Mouse (Mus musculus) heart, embryonic 13.5 days (tissue): ENCODE measurements at regions not wholly inside any gene's neighbourhood (a gene's known extent, or its start where the extent isn't known, plus 50 kb on each side); places are given as distances from the start of the nearest gene placed in this dataset.

ENCODE experiments used
- ATAC-seq: fragments of 200-750 bp; cut with Nextera tagmentation; 2 replicates; pipeline ENCODE4 v1.8.0; 2017; ENCODE audit warnings: moderate TSS enrichment; ENCODE audit not compliant: insufficient number of reproducible peaks, low FRiP score, low TSS enrichment; ENCODE audit errors: extremely low read depth
- H3K27ac ChIP-seq: fragments of 300-500 bp; sonication (generic); replicated peaks from 2 replicates; pipeline ENCODE4 v1.5.1; 2015; ENCODE audit warnings: moderate library complexity, mild to moderate bottlenecking, inconsistent platforms
- H3K27me3 ChIP-seq: fragments of 300-500 bp; sonication (generic); replicated peaks from 2 replicates; pipeline ENCODE4 v1.6.1; 2015; ENCODE audit warnings: mild to moderate bottlenecking, inconsistent platforms
- H3K36me3 ChIP-seq: fragments of 300-500 bp; sonication (generic); 2 replicates; pipeline ENCODE4 v1.6.1; 2015; ENCODE audit warnings: mild to moderate bottlenecking, inconsistent platforms
- H3K4me1 ChIP-seq: fragments of 300-500 bp; sonication (generic); 2 replicates; pipeline ENCODE4 v1.6.1; 2015; ENCODE audit warnings: inconsistent platforms
- H3K4me2 ChIP-seq: fragments of 300-500 bp; sonication (generic); 2 replicates; pipeline ENCODE4 v1.6.1; 2015; ENCODE audit warnings: inconsistent platforms, mild to moderate bottlenecking, moderate library complexity
- H3K4me3 ChIP-seq: fragments of 300-500 bp; sonication (generic); 2 replicates; pipeline ENCODE4 v1.5.1; 2015; ENCODE audit warnings: moderate library complexity, mild to moderate bottlenecking, inconsistent platforms
- H3K9ac ChIP-seq: fragments of 300-500 bp; sonication (generic); 2 replicates; pipeline ENCODE4 v1.6.1; 2015; ENCODE audit warnings: inconsistent platforms, mild to moderate bottlenecking, moderate library complexity
- H3K9me3 ChIP-seq: fragments of 300-500 bp; sonication (generic); 2 replicates; pipeline ENCODE4 v1.6.1; 2016; ENCODE audit warnings: inconsistent platforms
- WGBS: fragments of 180-500 bp; shearing (Covaris S2); methylation state at CpG from one replicate; pipeline ENCODE4 v1.1.7; 2015; ENCODE audit warnings: mixed read lengths; 5-methylcytosine and 5-hydroxymethylcytosine counted together

DNA sequence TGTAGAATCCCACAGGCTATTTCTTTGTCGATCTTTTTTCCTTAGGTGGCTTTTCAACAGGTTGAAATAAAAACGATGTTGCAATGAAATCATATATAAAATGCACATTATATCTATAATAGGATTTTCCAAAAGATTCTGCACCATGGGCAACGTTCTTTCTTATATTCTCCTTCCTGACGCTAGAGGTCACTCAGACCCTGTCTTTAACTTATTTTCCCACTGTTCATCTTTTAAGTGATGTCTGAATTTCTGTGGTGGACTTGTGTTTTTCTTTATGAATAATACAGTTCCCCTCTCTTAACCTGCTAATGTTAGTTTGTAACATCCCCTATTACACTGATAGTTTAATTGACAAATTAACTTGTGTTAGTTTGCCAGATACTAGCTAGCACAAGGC is 86.5 kb upstream of the Got2 start:
- Histone ChIP-seq H3K27me3 (0 out of 2 replicates have a peak, but pooled peaks cover 6% of the 10 kb centered on the region), H3K9ac (no peak overlapping the region), H3K9me3 (no peaks in the 10 kb centered on the region), H3K36me3 (no peaks in the 10 kb centered on the region), H3K4me2 (no peak overlapping the region), H3K4me1 (no peaks in the 10 kb centered on the region), H3K27ac (no peak overlapping the region), H3K4me3 (no peak overlapping the region)
- WGBS, result 21% methylated on average over 4 of the region's 4 CpGs
- ATAC-seq, result no peak

DNA sequence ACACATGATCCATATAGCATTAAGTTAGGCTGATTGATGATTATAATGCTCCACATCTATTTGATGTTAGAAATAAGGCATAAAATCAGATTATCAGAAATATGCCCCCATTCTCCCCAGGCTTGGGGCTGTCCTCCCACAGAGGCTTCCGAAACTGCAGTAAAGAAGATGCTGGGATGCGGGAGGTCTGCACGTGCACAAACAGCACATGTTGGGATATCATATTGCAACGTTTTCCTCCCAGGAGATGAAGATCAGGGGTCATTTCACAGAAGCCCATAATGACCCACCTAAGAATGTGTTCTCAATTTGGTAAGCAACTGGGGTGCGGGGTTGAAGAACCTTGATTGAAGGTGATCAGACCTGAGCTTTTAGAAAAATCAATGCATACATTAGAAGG is 85.9 kb upstream of the Got2 start:
- 0 out of 2 replicates have a peak, but pooled peaks cover 6% of the 10 kb centered on the region for H3K27me3 ChIP-seq
- ATAC-seq, result no peak
- no peak overlapping the region for H3K4me3 ChIP-seq
- no peaks in the 10 kb centered on the region for H3K9me3 ChIP-seq
- H3K4me2 ChIP-seq, result no peak overlapping the region
- no peak overlapping the region for H3K27ac ChIP-seq
- WGBS, result 61% methylated on average over 5 of the region's 5 CpGs
- H3K9ac ChIP-seq, result no peak overlapping the region
- H3K36me3 ChIP-seq, result no peaks in the 10 kb centered on the region
- H3K4me1 ChIP-seq, result no peaks in the 10 kb centered on the region

DNA sequence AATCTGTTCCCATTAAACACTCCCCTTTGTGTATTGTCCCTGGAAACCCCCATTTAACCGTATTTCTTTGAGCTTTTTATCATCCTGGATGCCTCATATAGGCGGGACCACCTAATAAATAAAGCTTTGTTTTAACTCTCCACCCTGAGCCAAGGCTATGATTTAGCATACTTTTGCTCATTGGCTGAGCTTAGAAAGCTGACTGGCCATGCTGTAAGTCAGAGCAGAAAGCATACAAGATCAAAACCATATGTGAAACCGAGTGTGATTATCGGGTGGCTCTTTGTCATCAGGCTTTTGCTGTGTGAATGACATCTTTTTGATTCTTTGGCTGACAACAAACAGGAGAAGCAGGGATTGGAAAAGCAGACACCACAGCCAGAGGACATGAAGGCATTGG is 85.2 kb upstream of the Got2 start:
- WGBS, result 33% methylated on average over 4 of the region's 4 CpGs
- no peak overlapping the region for H3K9ac ChIP-seq

DNA sequence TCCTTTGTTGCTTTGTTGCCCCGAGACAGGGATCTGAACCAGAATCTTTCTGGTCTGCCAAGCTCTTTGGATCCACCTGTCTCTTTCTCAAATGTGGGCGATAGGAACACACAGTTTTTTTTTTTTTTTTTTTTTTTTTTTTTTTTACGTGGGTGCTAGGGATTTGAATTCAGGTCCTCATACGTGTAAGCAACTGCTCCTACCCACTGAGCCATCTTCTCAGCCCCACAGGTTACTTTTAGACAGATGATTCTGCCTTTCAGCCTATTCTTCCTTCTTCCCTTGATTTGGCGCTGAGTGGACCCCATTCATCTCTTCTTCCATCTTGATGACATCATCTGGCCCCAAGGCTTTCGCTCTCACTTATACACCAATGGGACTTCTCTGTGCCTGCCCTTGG is 80.5 kb upstream of the Got2 start:
- H3K36me3 ChIP-seq, result no peaks in the 10 kb centered on the region
- H3K9ac ChIP-seq, result no peak overlapping the region
- no peaks in the 10 kb centered on the region for H3K4me1 ChIP-seq
- no peak for ATAC-seq
- H3K4me2 ChIP-seq, result no peak overlapping the region
- no peak overlapping the region for H3K27ac ChIP-seq
- H3K27me3 ChIP-seq, result no peaks in the 10 kb centered on the region
- no peak overlapping the region for H3K4me3 ChIP-seq
- H3K9me3 ChIP-seq, result no peaks in the 10 kb centered on the region
- WGBS, result 81% methylated on average over 6 of the region's 6 CpGs

More for the DNA sequence above, 85.2 kb upstream of the Got2 start:
- Histone ChIP-seq H3K27me3 (0 out of 2 replicates have a peak, but pooled peaks cover 6% of the 10 kb centered on the region), H3K4me3 (no peak overlapping the region), H3K9me3 (no peaks in the 10 kb centered on the region), H3K4me2 (no peak overlapping the region), H3K4me1 (no peaks in the 10 kb centered on the region), H3K36me3 (no peaks in the 10 kb centered on the region), H3K27ac (no peak overlapping the region)
- no peak for ATAC-seq

DNA sequence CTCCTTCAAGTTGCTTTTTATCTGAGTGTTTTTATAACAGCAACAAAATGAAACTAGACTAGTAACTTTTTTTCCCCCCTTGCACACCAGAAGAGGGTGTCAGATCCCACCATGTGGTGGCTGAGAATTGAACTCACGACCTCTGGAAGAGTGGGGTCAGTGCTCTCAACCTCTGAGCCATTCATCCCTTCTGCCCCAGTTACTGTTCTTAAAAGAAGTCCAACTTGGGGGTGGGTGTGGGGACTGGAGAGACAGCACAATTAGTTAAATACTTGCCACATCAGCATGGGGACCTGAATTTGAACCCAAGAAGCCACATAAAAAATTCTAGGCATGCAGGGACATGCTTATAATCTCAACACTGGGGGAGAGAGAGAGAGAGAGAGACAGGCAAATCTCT is 78.1 kb upstream of the Got2 start:
- Histone ChIP-seq H3K27ac (no peak overlapping the region), H3K4me3 (no peak overlapping the region), H3K4me2 (no peak overlapping the region), H3K9me3 (no peaks in the 10 kb centered on the region), H3K4me1 (no peaks in the 10 kb centered on the region), H3K36me3 (no peaks in the 10 kb centered on the region), H3K27me3 (no peaks in the 10 kb centered on the region), H3K9ac (no peak overlapping the region)
- 64% methylated on average over 1 of the region's 1 CpGs for WGBS
- ATAC-seq, result no peak

DNA sequence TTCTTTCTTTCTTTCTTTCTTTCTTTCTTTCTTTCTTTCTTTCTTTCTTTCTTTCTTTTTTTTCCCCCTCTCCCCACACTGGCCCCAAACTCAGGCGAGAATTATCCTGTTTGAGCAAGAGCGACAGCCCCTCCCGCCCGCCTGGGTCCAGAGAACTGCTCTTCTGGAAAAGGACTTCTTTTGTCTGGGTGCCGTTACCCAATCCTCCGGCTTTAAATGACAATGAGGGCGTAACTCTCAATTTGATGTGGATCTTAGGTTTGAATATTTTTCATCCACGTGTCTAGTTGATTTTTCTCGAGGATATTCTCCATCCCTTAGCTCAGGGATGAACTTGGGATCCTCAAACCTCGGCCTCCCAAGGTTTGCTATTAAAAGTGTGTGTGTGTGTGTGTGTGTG is 63.9 kb upstream of the Got2 start:
- ATAC-seq, result no peak
- 39% methylated on average over 10 of the region's 10 CpGs for WGBS
- H3K4me3 ChIP-seq, result peak overlapping the region; percentile 43

DNA sequence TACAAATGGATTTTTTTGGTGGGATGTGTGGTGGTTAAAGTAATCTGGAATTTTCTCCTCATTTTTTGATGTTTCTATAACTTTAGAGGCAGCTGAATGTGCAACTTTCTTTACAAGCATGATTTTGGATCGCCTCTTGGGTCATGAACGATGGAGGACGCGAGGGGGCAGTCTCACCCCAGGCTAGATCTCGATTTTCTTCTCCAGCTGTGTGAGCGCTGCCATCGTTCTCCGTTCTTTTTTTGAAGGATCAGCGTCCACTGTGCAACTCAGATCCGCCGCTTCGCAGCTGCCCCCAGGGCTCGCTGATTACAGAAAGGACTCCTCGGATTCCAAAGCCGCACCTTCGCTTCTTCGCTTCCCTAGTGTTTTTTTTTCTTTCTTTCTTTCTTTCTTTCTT is 63.4 kb upstream of the Got2 start:
- peaks cover 5% of the 10 kb centered on the region; the same call in 1 of the 2 replicates for H3K9me3 ChIP-seq
- no peak overlapping the region for H3K27ac ChIP-seq
- H3K27me3 ChIP-seq, result peaks cover 27% of the 10 kb centered on the region
- ATAC-seq, result no peak
- H3K36me3 ChIP-seq, result no peaks in the 10 kb centered on the region
- H3K4me3 ChIP-seq, result peak overlapping the region; percentile 43
- H3K9ac ChIP-seq, result peak overlapping the region; percentile 67; the same call in 1 of the 2 replicates
- H3K4me2 ChIP-seq, result peak overlapping the region; percentile 67
- H3K4me1 ChIP-seq, result no peaks in the 10 kb centered on the region
- 3% methylated on average over 17 of the region's 17 CpGs for WGBS

More for the DNA sequence above, 63.9 kb upstream of the Got2 start:
- H3K9me3 ChIP-seq, result peaks cover 5% of the 10 kb centered on the region; the same call in 1 of the 2 replicates
- peaks cover 23% of the 10 kb centered on the region for H3K27me3 ChIP-seq
- no peaks in the 10 kb centered on the region for H3K36me3 ChIP-seq
- peak overlapping the region; percentile 54; the same call in 1 of the 2 replicates for H3K9ac ChIP-seq
- peak overlapping the region; percentile 67 for H3K4me2 ChIP-seq
- H3K27ac ChIP-seq, result no peak overlapping the region
- no peaks in the 10 kb centered on the region for H3K4me1 ChIP-seq
